Mouse (Mus musculus): ENCODE results near the gene Kif1b. TPM values are rescaled to one million over a fixed set of nuclear protein-coding genes. Genes with fewer than 3 reads are reported as not detected.
"Not testable (repeated sequence)": the region's sequence is repeated elsewhere in the genome, so short reads cannot be mapped to it uniquely, and the experiment has no call there.

Kif1b gene
- polyA plus RNA-seq, 1 experiment from 2014 or later: 52.2 TPM

DNA sequence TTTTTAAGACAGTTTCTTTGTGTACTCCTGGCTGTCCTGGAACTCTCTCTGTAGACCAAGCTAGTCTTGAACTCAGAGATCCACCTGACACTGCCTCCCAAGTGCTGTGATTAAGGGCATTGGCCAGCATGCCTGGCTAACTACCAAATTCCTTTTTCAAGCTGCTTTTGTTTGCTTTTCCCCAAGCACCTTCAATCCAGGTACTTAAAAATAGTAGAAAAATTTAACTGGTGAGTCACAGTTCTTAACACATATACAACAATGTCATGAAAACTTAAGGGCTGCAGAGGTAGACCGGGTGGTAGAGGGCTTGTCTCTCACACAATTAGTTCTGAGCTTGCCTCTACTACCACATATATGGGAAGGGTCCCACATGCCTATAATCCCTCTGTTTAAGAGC is 58.2 kb downstream of the Kif1b start:
- H3K4me2 ChIP-seq: no peak overlapping the region
- H3K27ac ChIP-seq: no peak overlapping the region
- H3K4me3 ChIP-seq (replicated peaks): no peak overlapping the region
- 94% methylated on average over 1 of the region's 1 CpGs for WGBS
- no peak for ATAC-seq (ENCODE audit: insufficient number of reproducible peaks, insufficient read depth, low FRiP score, low TSS enrichment, low read depth)
- no peaks in the 10 kb centered on the region for H3K9me3 ChIP-seq
- no peaks in the 10 kb centered on the region for H3K4me1 ChIP-seq (replicated peaks)
- no peak overlapping the region for H3K9ac ChIP-seq (replicated peaks)
- H3K27me3 ChIP-seq: no peaks in the 10 kb centered on the region
- H3K36me3 ChIP-seq: peaks cover 83% of the 10 kb centered on the region

GRCm38 (mm10) chr4:149247772-149248171 is 59.7 kb downstream of the Kif1b start:
- no peak overlapping the region for H3K9ac ChIP-seq (replicated peaks)
- H3K4me2 ChIP-seq: no peak overlapping the region
- no peak overlapping the region for H3K4me3 ChIP-seq (replicated peaks)
- H3K9me3 ChIP-seq: no peaks in the 10 kb centered on the region
- no peaks in the 10 kb centered on the region for H3K27me3 ChIP-seq
- peaks cover 88% of the 10 kb centered on the region for H3K36me3 ChIP-seq
- no peaks in the 10 kb centered on the region for H3K4me1 ChIP-seq (replicated peaks)
- ATAC-seq (ENCODE audit: insufficient number of reproducible peaks, insufficient read depth, low FRiP score, low TSS enrichment, low read depth): no peak
- no peak overlapping the region for H3K27ac ChIP-seq
- WGBS: 82% methylated on average over 5 of the region's 5 CpGs

DNA sequence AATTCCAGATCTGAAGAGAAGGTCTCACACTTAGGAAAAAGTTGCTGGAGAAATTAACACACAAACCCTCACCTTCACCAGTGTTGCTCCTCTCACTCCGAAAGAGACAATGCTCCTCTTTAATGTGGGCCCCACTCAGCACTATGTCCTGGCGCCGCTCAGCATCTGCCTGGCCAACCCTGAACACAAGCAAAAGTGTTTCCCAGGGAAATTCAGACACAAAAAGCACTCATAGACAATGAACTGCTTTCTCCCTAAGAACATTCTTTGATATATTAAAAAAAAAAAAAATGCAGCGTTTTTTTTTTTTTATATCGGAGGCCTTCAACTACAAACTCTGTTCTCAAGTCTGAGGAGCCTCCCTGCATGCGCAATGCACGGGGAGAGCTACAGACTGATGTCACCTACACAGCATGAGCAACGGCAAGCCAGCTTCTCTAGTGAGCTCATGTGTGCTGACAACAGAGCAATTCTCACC is 60.3 kb downstream of the Kif1b start:
- WGBS: 85% methylated on average over 8 of the region's 8 CpGs
- H3K27ac ChIP-seq: no peak overlapping the region
- H3K27me3 ChIP-seq: no peaks in the 10 kb centered on the region
- H3K9me3 ChIP-seq: no peaks in the 10 kb centered on the region
- H3K4me2 ChIP-seq: no peak overlapping the region
- H3K4me3 ChIP-seq (replicated peaks): no peak overlapping the region
- H3K36me3 ChIP-seq: peaks cover 87% of the 10 kb centered on the region
- no peaks in the 10 kb centered on the region for H3K4me1 ChIP-seq (replicated peaks)
- H3K9ac ChIP-seq (replicated peaks): no peak overlapping the region
- ATAC-seq (ENCODE audit: insufficient number of reproducible peaks, insufficient read depth, low FRiP score, low TSS enrichment, low read depth): no peak

DNA sequence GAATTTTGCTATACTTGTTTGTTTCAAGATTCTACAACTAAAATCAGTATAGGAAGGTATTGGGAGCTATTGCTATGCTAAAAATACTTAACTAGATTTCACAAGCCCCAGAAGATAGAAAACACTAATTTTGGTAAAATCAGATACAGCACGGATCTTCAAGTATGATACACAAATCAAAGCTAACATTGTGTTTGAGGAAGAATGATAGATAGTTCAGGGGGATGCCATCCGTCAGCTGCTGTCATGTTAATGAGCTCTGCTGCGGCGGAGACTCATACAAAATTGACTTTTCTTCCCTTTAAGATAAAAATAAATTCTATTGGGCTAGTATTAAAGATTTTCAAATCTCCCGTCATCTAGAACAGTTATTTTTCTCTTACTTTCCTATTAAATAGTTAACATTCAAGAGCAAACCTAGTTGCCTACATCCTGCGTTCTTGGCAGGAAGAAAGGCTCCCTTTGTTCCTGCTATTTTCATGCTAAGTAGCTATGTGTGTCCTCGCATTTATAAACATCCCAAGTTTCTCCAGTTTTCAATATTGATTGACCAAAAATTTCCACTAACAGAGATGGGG is 60.8 kb downstream of the Kif1b start:
- peaks cover 85% of the 10 kb centered on the region for H3K36me3 ChIP-seq
- no peak overlapping the region for H3K27ac ChIP-seq
- 86% methylated on average over 7 of the region's 7 CpGs for WGBS
- no peaks in the 10 kb centered on the region for H3K4me1 ChIP-seq (replicated peaks)
- H3K4me3 ChIP-seq (replicated peaks): no peak overlapping the region
- no peak overlapping the region for H3K9ac ChIP-seq (replicated peaks)
- no peaks in the 10 kb centered on the region for H3K27me3 ChIP-seq
- no peak overlapping the region for H3K4me2 ChIP-seq
- ATAC-seq (ENCODE audit: insufficient number of reproducible peaks, insufficient read depth, low FRiP score, low TSS enrichment, low read depth): no peak
- H3K9me3 ChIP-seq: no peaks in the 10 kb centered on the region

DNA sequence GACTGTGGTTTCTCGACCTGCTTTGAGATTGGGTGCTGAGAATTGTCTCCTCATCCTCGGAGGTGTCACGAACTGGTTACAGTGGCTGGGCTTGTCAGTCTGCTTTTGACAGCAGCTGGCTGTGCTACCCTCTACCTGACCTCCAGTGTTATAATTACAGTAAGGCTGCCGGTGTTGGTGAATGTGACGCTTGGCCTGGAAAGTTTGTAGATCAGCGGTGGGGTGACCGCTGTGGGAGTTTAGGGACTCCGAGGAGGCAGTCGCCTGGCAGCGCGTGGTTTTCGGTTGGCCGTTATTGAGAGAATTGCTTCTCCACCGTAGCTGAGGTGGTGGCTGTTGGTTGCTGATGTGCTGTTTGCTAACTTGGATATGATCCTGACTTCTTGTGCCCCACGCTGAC is 70.5 kb downstream of the Kif1b start:
- Histone ChIP-seq H3K4me3 (replicated peaks) (no peak overlapping the region), H3K36me3 (peaks cover 44% of the 10 kb centered on the region), H3K27me3 (no peaks in the 10 kb centered on the region), H3K4me2 (no peak overlapping the region), H3K9me3 (no peaks in the 10 kb centered on the region), H3K9ac (replicated peaks) (no peak overlapping the region), H3K27ac (no peak overlapping the region), H3K4me1 (replicated peaks) (no peaks in the 10 kb centered on the region)
- no peak for ATAC-seq (ENCODE audit: insufficient number of reproducible peaks, insufficient read depth, low FRiP score, low TSS enrichment, low read depth)
- 92% methylated on average over 15 of the region's 15 CpGs for WGBS

GRCm38 (mm10) chr4:149233938-149234337 is 73.6 kb downstream of the Kif1b start:
- Histone ChIP-seq H3K4me2 (no peak overlapping the region), H3K36me3 (peaks cover 36% of the 10 kb centered on the region), H3K27me3 (no peaks in the 10 kb centered on the region), H3K4me1 (replicated peaks) (no peaks in the 10 kb centered on the region), H3K27ac (no peak overlapping the region), H3K9ac (replicated peaks) (no peak overlapping the region), H3K9me3 (no peaks in the 10 kb centered on the region), H3K4me3 (replicated peaks) (no peak overlapping the region)
- no peak for ATAC-seq (ENCODE audit: insufficient number of reproducible peaks, insufficient read depth, low FRiP score, low TSS enrichment, low read depth)
- WGBS: 68% methylated on average over 9 of the region's 9 CpGs

DNA sequence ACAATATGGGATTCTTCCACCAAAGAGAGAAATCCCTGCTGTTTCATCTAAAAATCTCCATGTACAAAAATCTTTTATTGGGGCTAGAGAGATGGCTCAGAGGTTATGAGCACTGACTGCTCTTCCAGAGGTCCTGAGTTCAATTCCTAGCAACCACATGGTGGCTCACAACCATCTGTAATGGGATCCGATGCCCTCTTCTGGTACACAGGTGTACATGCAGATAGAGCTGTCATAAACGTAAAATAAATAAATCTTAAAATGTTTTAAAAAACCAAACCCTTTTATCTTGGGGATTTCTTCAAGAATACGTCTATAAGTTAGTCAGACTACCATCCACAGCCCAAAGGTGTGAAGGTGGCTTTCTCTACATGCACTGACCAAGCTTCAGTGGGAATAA is 78.8 kb downstream of the Kif1b start:
- not testable (repeated sequence) for H3K9me3 ChIP-seq
- H3K36me3 ChIP-seq: peaks cover 34% of the 10 kb centered on the region

GRCm38 (mm10) chr4:149228256-149228655 is 79.2 kb downstream of the Kif1b start:
- Histone ChIP-seq H3K27ac (no peak overlapping the region), H3K4me2 (no peak overlapping the region), H3K9ac (replicated peaks) (no peak overlapping the region), H3K4me1 (replicated peaks) (no peaks in the 10 kb centered on the region), H3K27me3 (no peaks in the 10 kb centered on the region), H3K4me3 (replicated peaks) (no peak overlapping the region), H3K9me3 (no peaks in the 10 kb centered on the region), H3K36me3 (peaks cover 39% of the 10 kb centered on the region)
- no peak for ATAC-seq (ENCODE audit: insufficient number of reproducible peaks, insufficient read depth, low FRiP score, low TSS enrichment, low read depth)
- WGBS: 94% methylated on average over 3 of the region's 3 CpGs

More for the DNA sequence above, 78.8 kb downstream of the Kif1b start:
- H3K27ac ChIP-seq; H3K9ac ChIP-seq (replicated peaks); H3K27me3 ChIP-seq; H3K4me2 ChIP-seq; H3K4me3 ChIP-seq (replicated peaks); H3K4me1 ChIP-seq (replicated peaks); ATAC-seq (ENCODE audit: insufficient number of reproducible peaks, insufficient read depth, low FRiP score, low TSS enrichment, low read depth): not testable (repeated sequence)
- 88% methylated on average over 3 of the region's 3 CpGs for WGBS

- Histone ChIP-seq H3K9ac (replicated peaks) (no peak overlapping the region), H3K27ac (no peak overlapping the region), H3K4me2 (no peak overlapping the region), H3K4me1 (replicated peaks) (no peaks in the 10 kb centered on the region), H3K27me3 (no peaks in the 10 kb centered on the region), H3K36me3 (peaks cover 53% of the 10 kb centered on the region), H3K9me3 (no peaks in the 10 kb centered on the region), H3K4me3 (replicated peaks) (no peak overlapping the region)
- WGBS: 87% methylated on average over 3 of the region's 3 CpGs
- ATAC-seq (ENCODE audit: insufficient number of reproducible peaks, insufficient read depth, low FRiP score, low TSS enrichment, low read depth): no peak
Observed at GRCm38 (mm10) chr4:149226311-149226710, 81.2 kb downstream of the Kif1b start.

DNA sequence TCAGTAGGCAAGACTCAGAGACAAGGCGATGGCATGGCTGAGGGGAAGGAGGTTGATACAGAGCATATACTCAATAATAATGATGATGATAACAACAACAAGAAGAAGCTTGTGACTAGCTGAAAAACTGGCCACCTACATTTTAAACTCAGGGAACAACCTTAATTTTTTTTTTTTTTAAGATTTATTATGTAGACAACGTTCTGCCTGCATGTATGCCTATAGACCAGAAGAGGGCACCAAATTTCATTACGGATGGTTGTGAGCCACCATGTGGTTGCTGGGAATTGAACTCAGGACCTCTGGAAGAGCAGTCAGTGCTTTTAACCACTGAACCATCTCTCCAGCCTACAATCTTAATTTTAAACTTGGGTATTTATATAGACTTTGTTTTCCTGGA is 84.0 kb downstream of the Kif1b start:
- Histone ChIP-seq H3K4me3 (replicated peaks) (no peak overlapping the region), H3K9me3 (no peaks in the 10 kb centered on the region), H3K27me3 (no peaks in the 10 kb centered on the region), H3K36me3 (peaks cover 74% of the 10 kb centered on the region), H3K27ac (no peak overlapping the region), H3K4me1 (replicated peaks) (no peaks in the 10 kb centered on the region), H3K9ac (replicated peaks) (no peak overlapping the region), H3K4me2 (no peak overlapping the region)
- ATAC-seq (ENCODE audit: insufficient number of reproducible peaks, insufficient read depth, low FRiP score, low TSS enrichment, low read depth): no peak
- WGBS: 97% methylated on average over 3 of the region's 3 CpGs

DNA sequence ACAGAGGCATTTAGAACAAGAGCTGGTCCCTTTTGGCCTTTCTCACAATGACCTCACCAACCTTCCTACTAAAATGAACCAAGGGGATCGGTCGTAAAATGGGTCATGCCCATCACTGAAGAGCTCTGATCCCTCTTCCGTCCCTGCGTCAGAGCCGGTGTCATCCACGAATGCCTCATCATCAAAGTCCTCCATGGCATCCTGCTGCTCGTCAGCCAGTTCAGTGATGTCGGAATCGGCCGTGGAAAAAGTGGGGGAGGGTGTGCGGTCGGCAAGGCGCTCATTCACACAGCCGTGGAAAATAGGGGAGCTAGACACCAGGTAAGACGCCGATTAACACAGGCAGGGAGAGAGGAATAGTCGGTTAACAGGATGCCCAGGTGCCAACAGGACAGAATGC is 87.0 kb downstream of the Kif1b start:
- no peak overlapping the region for H3K4me3 ChIP-seq (replicated peaks)
- H3K27me3 ChIP-seq: no peaks in the 10 kb centered on the region
- 89% methylated on average over 17 of the region's 17 CpGs for WGBS
- ATAC-seq (ENCODE audit: insufficient number of reproducible peaks, insufficient read depth, low FRiP score, low TSS enrichment, low read depth): no peak
- no peaks in the 10 kb centered on the region for H3K9me3 ChIP-seq
- no peaks in the 10 kb centered on the region for H3K4me1 ChIP-seq (replicated peaks)
- H3K36me3 ChIP-seq: peaks cover 75% of the 10 kb centered on the region
- no peak overlapping the region for H3K27ac ChIP-seq
- H3K9ac ChIP-seq (replicated peaks): no peak overlapping the region
- H3K4me2 ChIP-seq: no peak overlapping the region

DNA sequence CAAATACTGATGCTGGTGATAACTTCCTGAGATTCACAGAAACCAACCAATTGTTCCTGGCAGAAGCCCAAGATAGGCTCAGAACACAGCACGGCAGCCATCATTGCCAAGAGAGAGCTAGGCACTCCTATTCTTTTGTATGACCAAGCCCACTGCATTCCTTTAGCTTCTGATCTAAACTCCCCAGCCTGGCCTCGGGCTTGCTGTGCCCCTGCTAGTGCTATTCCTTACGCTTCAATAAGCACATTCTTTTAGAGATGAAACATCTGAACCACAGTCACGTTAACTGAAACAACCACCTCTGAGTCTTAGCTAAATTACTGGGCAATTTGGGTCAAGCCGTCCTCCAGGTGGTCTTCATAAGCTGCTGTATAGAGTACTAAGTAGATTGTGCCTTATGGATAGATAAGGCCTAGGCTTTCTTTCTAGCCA is 87.4 kb downstream of the Kif1b start:
- H3K36me3 ChIP-seq: peaks cover 71% of the 10 kb centered on the region
- no peaks in the 10 kb centered on the region for H3K4me1 ChIP-seq (replicated peaks)
- WGBS: 67% methylated on average over 5 of the region's 5 CpGs
- H3K9ac ChIP-seq (replicated peaks): no peak overlapping the region
- no peaks in the 10 kb centered on the region for H3K9me3 ChIP-seq
- H3K27me3 ChIP-seq: no peaks in the 10 kb centered on the region
- no peak overlapping the region for H3K27ac ChIP-seq
- H3K4me3 ChIP-seq (replicated peaks): no peak overlapping the region
- H3K4me2 ChIP-seq: no peak overlapping the region
- no peak for ATAC-seq (ENCODE audit: insufficient number of reproducible peaks, insufficient read depth, low FRiP score, low TSS enrichment, low read depth)
